Mouse (Mus musculus) frontal cortex, postnatal 25 days (tissue): ENCODE data around the gene Gp5.
"Not testable (repeated sequence)": the region's sequence is repeated elsewhere in the genome, so short reads cannot be mapped to it uniquely, and the experiment has no call there.

ENCODE experiments used
- DNase-seq, 2 experiments: peaks; one replicate each; pipeline ENCODE4 v3.0.0; 2022; ENCODE audit warnings: low spot score in 2 of 2

Gp5 gene

GRCm38 (mm10) chr16:30310647-30311046 is at the start of gene Gp5:
TSS of gene Gp5 (minus strand) at chr16:30310779.
- no peak for DNase-seq

- not testable (repeated sequence) for DNase-seq
Measured at GRCm38 (mm10) chr16:30353489-30353888, 42.9 kb upstream of the Gp5 start.

- DNase-seq, result no peak
Measured at GRCm38 (mm10) chr16:30314236-30314635, 3.7 kb upstream of the Gp5 start.

- DNase-seq, result no peak
Measured at GRCm38 (mm10) chr16:30310171-30310515, 436 bp downstream of the Gp5 start.

- DNase-seq, result no peak
Measured at GRCm38 (mm10) chr16:30309395-30310170, 996 bp downstream of the Gp5 start.

GRCm38 (mm10) chr16:30308616-30309394 is 1.8 kb downstream of the Gp5 start:
- peak; percentile 24 to 43 for DNase-seq

GRCm38 (mm10) chr16:30307961-30308615 is 2.5 kb downstream of the Gp5 start:
- DNase-seq, result no peak

GRCm38 (mm10) chr16:30307306-30307705 is 3.3 kb downstream of the Gp5 start:
- DNase-seq, result no peak

- no peak for DNase-seq
Measured at GRCm38 (mm10) chr16:30306102-30306501, 4.5 kb downstream of the Gp5 start.

GRCm38 (mm10) chr16:30304236-30304635 is 6.3 kb downstream of the Gp5 start:
- no peak for DNase-seq

GRCm38 (mm10) chr16:30303411-30303810 is 7.2 kb downstream of the Gp5 start:
- DNase-seq, result no peak

- no peak for DNase-seq
Measured at GRCm38 (mm10) chr16:30302686-30303085, 7.9 kb downstream of the Gp5 start.

- DNase-seq, result no peak
Measured at GRCm38 (mm10) chr16:30299711-30300277, 10.8 kb downstream of the Gp5 start.

GRCm38 (mm10) chr16:30297450-30297849 is 13.1 kb downstream of the Gp5 start:
- DNase-seq, result no peak

GRCm38 (mm10) chr16:30296601-30297275 is 13.8 kb downstream of the Gp5 start:
- DNase-seq, result no peak

GRCm38 (mm10) chr16:30295106-30295505 is 15.5 kb downstream of the Gp5 start:
- DNase-seq, result no peak

GRCm38 (mm10) chr16:30290436-30290835 is 20.1 kb downstream of the Gp5 start:
- no peak for DNase-seq

GRCm38 (mm10) chr16:30285701-30286100 is 24.9 kb downstream of the Gp5 start:
- DNase-seq, result no peak

GRCm38 (mm10) chr16:30283743-30284337 is 26.7 kb downstream of the Gp5 start:
- no peak for DNase-seq

GRCm38 (mm10) chr16:30282844-30283495 is 27.6 kb downstream of the Gp5 start, which contains the start of gene Lrrc15:
TSS of gene Lrrc15 (minus strand) at chr16:30283256.
- no peak for DNase-seq
